Mouse (Mus musculus): ENCODE data around the gene Gpr6. TPM values are rescaled to one million over a fixed set of nuclear protein-coding genes. Genes with fewer than 3 reads are reported as not detected.

The Gpr6 gene
- polyA plus RNA-seq, 1 experiment from 2014 or later: not detected

DNA sequence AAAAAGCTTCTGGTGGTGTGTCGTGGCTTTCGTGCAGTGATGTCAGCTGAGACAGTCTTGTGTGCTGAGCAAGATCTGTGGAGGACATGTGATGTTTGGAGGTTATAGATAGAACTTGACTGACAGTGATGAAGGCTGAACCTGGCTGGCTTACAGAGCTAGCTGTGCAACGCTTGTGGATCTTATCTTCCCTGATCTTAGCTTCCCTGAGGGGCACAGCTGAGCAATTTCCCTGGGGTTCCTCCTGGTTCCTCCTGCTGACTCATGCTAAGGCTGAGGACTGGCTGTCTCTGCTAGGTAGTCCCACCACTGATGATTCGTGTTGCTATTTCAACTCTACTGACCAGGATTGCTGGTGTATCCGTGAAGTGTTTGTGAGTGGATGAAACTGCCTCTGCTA is 18.1 kb downstream of the Gpr6 start:
- 82% methylated on average over 5 of the region's 5 CpGs for WGBS
- ATAC-seq (ENCODE audit: insufficient number of reproducible peaks, low FRiP score, low TSS enrichment, low read depth): no peak
- Histone ChIP-seq H3K4me3 (ENCODE audit: low read depth, low read length) (no peak overlapping the region), H3K9me3 (ENCODE audit: control insufficient read depth, low read length) (no peaks in the 10 kb centered on the region), H3K4me1 (ENCODE audit: control insufficient read depth, insufficient read depth, low read length) (no peaks in the 10 kb centered on the region), H3K4me2 (ENCODE audit: low read depth, severe bottlenecking) (no peak overlapping the region), H3K36me3 (ENCODE audit: control insufficient read depth, insufficient read depth, low read length) (no peaks in the 10 kb centered on the region), H3K9ac (ENCODE audit: low read length) (no peak overlapping the region), H3K27ac (replicated peaks; ENCODE audit: low read depth, low read length) (no peak overlapping the region), H3K27me3 (ENCODE audit: control insufficient read depth, insufficient read depth, low read length) (no peaks in the 10 kb centered on the region)
- DNase-seq (ENCODE audit: low spot score): no peak

DNA sequence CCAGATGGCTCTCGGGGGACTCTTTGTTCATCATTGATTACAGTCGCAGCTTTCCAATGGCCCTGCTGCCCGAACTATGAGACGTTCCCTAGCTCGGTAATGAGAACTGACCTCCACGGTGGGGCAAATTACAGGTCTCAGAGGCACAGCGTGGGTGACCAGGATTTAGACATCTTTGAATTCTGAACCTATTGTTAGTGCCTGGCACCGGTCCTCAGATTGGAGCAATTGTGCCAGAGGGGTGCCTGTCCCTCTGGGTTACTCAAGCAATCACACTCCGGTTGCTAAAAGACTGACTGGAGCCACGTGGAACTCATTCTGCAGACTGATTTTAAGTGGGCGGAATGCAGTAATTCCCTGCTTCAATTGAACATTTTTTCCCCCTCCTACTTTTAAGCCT is 29.8 kb downstream of the Gpr6 start:
- ATAC-seq (ENCODE audit: insufficient number of reproducible peaks, low FRiP score, low TSS enrichment, low read depth): no peak
- no peak for DNase-seq (ENCODE audit: low spot score)
- H3K27ac ChIP-seq (replicated peaks; ENCODE audit: low read depth, low read length): no peak overlapping the region
- 73% methylated on average over 11 of the region's 11 CpGs for WGBS
- H3K9me3 ChIP-seq (ENCODE audit: control insufficient read depth, low read length): no peaks in the 10 kb centered on the region
- no peaks in the 10 kb centered on the region for H3K4me1 ChIP-seq (ENCODE audit: control insufficient read depth, insufficient read depth, low read length)
- H3K9ac ChIP-seq (ENCODE audit: low read length): no peak overlapping the region
- no peak overlapping the region for H3K4me3 ChIP-seq (ENCODE audit: low read depth, low read length)
- H3K27me3 ChIP-seq (ENCODE audit: control insufficient read depth, insufficient read depth, low read length): no peaks in the 10 kb centered on the region
- H3K36me3 ChIP-seq (ENCODE audit: control insufficient read depth, insufficient read depth, low read length): no peaks in the 10 kb centered on the region
- no peak overlapping the region for H3K4me2 ChIP-seq (ENCODE audit: low read depth, severe bottlenecking)

DNA sequence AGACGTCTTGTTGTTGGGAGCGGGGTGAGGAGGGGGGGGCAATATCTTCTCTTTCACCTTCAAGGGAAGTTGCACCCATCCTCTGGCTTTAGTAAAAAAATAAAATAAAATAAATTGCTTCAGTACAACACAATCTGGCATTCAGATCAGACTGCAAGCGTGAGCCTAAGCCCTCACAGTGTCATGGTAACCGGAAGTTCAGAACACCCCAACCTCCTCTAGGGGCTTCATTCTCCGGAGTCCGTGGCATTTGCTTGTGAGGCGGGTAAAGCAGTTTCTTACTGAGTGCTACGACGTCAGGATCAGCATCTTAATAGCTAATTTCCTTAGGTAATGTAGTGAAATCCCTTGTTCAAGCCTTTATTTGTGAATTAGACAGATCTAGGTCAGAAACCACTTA is 30.6 kb downstream of the Gpr6 start:
- H3K27me3 ChIP-seq (ENCODE audit: control insufficient read depth, insufficient read depth, low read length): no peaks in the 10 kb centered on the region
- H3K9ac ChIP-seq (ENCODE audit: low read length): no peak overlapping the region
- no peak overlapping the region for H3K27ac ChIP-seq (replicated peaks; ENCODE audit: low read depth, low read length)
- no peaks in the 10 kb centered on the region for H3K9me3 ChIP-seq (ENCODE audit: control insufficient read depth, low read length)
- DNase-seq (ENCODE audit: low spot score) (no peak), ATAC-seq (ENCODE audit: insufficient number of reproducible peaks, low FRiP score, low TSS enrichment, low read depth) (no peak)
- no peak overlapping the region for H3K4me3 ChIP-seq (ENCODE audit: low read depth, low read length)
- H3K36me3 ChIP-seq (ENCODE audit: control insufficient read depth, insufficient read depth, low read length): no peaks in the 10 kb centered on the region
- no peak overlapping the region for H3K4me2 ChIP-seq (ENCODE audit: low read depth, severe bottlenecking)
- no peaks in the 10 kb centered on the region for H3K4me1 ChIP-seq (ENCODE audit: control insufficient read depth, insufficient read depth, low read length)
- WGBS: 86% methylated on average over 9 of the region's 9 CpGs

DNA sequence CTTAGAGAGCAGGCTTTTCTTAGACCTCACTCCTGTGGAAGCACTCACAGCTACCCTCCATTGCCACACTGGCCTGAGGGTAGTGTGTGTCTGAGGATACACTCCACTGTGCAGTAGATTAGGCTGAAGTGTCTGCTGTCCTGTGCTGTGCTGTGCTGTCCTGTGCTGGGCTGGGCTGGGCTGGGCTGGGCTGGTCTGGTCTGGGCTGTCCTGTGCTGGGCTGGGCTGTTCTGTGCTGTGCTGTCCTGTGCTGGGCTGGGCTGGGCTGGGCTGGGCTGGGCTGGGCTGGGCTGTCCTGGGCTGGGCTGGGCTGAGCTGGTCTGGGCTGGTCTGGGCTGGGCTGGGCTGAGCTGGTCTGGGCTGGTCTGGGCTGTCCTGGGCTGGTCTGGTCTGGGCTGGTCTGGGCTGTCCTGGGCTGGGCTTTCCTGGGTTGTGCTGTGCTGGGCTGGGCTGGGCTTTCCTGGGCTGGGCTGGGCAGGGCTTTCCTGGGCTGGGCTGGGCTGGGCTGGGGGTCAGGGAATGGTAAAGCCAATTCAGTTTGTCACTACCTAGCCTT is 31.5 kb downstream of the Gpr6 start:
- Histone ChIP-seq H3K9me3 (ENCODE audit: control insufficient read depth, low read length) (no peaks in the 10 kb centered on the region), H3K4me3 (ENCODE audit: low read depth, low read length) (no peak overlapping the region), H3K4me2 (ENCODE audit: low read depth, severe bottlenecking) (no peak overlapping the region), H3K36me3 (ENCODE audit: control insufficient read depth, insufficient read depth, low read length) (no peaks in the 10 kb centered on the region), H3K27ac (replicated peaks; ENCODE audit: low read depth, low read length) (no peak overlapping the region), H3K4me1 (ENCODE audit: control insufficient read depth, insufficient read depth, low read length) (no peaks in the 10 kb centered on the region), H3K9ac (ENCODE audit: low read length) (no peak overlapping the region), H3K27me3 (ENCODE audit: control insufficient read depth, insufficient read depth, low read length) (no peaks in the 10 kb centered on the region)
- no peak for DNase-seq (ENCODE audit: low spot score)
- ATAC-seq (ENCODE audit: insufficient number of reproducible peaks, low FRiP score, low TSS enrichment, low read depth): 0 out of 2 replicates have a peak, but pooled peaks have one; percentile 21

DNA sequence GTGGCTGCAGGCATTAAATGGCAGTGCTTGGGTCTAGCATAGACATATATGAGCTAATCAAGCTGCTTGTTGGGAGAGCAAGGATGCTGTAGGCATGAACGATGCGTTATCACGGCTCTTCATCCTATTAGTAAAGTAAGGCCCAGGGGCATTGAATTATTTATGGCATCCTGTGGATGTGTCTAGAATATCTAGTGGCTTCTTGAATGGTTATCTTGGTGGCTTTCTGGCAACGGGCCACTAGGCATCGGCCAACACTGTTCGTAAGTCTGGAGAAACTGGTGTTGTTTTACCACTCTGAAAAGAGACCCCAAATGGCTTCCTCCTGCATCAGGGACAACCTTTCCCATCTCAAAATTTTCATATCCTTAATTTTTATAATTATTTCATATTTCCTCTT is 33.6 kb downstream of the Gpr6 start:
- Histone ChIP-seq H3K9me3 (ENCODE audit: control insufficient read depth, low read length) (no peaks in the 10 kb centered on the region), H3K27me3 (ENCODE audit: control insufficient read depth, insufficient read depth, low read length) (no peaks in the 10 kb centered on the region), H3K4me2 (ENCODE audit: low read depth, severe bottlenecking) (no peak overlapping the region), H3K4me3 (ENCODE audit: low read depth, low read length) (no peak overlapping the region), H3K27ac (replicated peaks; ENCODE audit: low read depth, low read length) (no peak overlapping the region), H3K36me3 (ENCODE audit: control insufficient read depth, insufficient read depth, low read length) (no peaks in the 10 kb centered on the region), H3K9ac (ENCODE audit: low read length) (no peak overlapping the region), H3K4me1 (ENCODE audit: control insufficient read depth, insufficient read depth, low read length) (no peaks in the 10 kb centered on the region)
- ATAC-seq (ENCODE audit: insufficient number of reproducible peaks, low FRiP score, low TSS enrichment, low read depth) (no peak), DNase-seq (ENCODE audit: low spot score) (no peak)
- WGBS: 90% methylated on average over 6 of the region's 6 CpGs

DNA sequence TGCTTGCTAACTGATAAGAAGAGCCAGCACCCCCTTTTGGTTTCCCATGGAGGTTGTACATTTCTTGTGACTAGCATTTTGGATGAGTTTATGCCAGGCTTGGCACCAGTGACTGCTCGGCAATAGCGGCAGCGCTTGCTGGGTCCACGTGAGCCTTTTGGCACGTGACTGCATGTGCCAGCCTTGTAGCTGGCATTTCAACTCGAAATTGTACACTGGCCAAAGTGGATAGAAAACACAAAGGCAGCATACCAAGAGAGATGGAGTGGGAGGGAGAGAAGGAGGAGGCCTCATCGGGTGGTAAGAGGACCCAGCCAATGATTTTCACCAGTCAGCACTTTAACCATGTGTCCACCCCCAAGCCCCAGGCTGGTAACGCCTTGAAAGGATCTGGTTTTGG is 34.4 kb downstream of the Gpr6 start:
- no peak overlapping the region for H3K27ac ChIP-seq (replicated peaks; ENCODE audit: low read depth, low read length)
- DNase-seq (ENCODE audit: low spot score): no peak
- H3K36me3 ChIP-seq (ENCODE audit: control insufficient read depth, insufficient read depth, low read length): no peaks in the 10 kb centered on the region
- no peak for ATAC-seq (ENCODE audit: insufficient number of reproducible peaks, low FRiP score, low TSS enrichment, low read depth)
- H3K4me3 ChIP-seq (ENCODE audit: low read depth, low read length): no peak overlapping the region
- no peak overlapping the region for H3K4me2 ChIP-seq (ENCODE audit: low read depth, severe bottlenecking)
- WGBS: 73% methylated on average over 8 of the region's 8 CpGs
- no peaks in the 10 kb centered on the region for H3K9me3 ChIP-seq (ENCODE audit: control insufficient read depth, low read length)
- H3K9ac ChIP-seq (ENCODE audit: low read length): no peak overlapping the region
- H3K27me3 ChIP-seq (ENCODE audit: control insufficient read depth, insufficient read depth, low read length): no peaks in the 10 kb centered on the region
- no peaks in the 10 kb centered on the region for H3K4me1 ChIP-seq (ENCODE audit: control insufficient read depth, insufficient read depth, low read length)

DNA sequence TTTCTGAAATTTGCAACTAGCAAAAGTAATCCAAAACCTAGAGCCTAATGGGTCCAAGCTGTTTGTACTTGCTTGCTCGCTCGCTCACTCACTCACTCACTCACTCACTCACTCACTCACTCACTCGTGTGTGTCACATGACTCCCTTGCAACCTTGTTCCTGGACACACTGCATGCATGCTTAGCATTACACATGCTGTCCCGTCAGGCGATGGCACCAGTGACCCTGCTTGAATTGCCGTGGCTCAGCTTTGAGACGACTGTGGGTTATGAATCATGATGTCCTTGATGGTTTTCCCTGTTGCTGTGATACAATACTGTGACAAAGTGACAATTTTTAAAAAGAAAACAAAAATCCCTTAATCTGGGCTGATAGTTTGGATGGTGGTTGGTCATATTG is 39.3 kb downstream of the Gpr6 start:
- no peak overlapping the region for H3K27ac ChIP-seq (replicated peaks; ENCODE audit: low read depth, low read length)
- no peak overlapping the region for H3K9ac ChIP-seq (ENCODE audit: low read length)
- H3K36me3 ChIP-seq (ENCODE audit: control insufficient read depth, insufficient read depth, low read length): no peaks in the 10 kb centered on the region
- no peak overlapping the region for H3K4me3 ChIP-seq (ENCODE audit: low read depth, low read length)
- no peaks in the 10 kb centered on the region for H3K27me3 ChIP-seq (ENCODE audit: control insufficient read depth, insufficient read depth, low read length)
- no peak overlapping the region for H3K4me2 ChIP-seq (ENCODE audit: low read depth, severe bottlenecking)
- H3K4me1 ChIP-seq (ENCODE audit: control insufficient read depth, insufficient read depth, low read length): no peaks in the 10 kb centered on the region
- DNase-seq (ENCODE audit: low spot score): no peak
- 80% methylated on average over 7 of the region's 7 CpGs for WGBS
- no peak for ATAC-seq (ENCODE audit: insufficient number of reproducible peaks, low FRiP score, low TSS enrichment, low read depth)
- no peaks in the 10 kb centered on the region for H3K9me3 ChIP-seq (ENCODE audit: control insufficient read depth, low read length)

DNA sequence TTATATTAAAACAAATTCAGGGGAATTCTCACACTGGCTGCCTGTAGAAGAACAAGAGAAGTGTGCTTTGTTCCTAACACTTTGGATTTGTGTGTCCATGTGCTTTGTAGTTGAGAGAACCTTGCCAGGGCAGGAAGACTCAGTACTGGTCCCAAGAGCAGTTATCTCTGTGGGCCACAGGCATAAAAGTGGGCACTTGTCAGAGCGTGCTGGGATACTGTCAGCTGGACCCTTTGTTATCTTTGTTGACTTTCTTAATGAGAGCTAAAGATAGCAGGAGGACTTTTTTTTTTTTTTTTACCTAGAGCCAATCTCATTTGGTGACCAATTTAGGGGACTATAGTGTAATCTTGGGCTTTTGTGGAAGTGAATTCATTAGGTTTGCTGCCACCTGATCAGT is 47.2 kb downstream of the Gpr6 start:
- Histone ChIP-seq H3K27me3 (ENCODE audit: control insufficient read depth, insufficient read depth, low read length) (no peaks in the 10 kb centered on the region), H3K4me2 (ENCODE audit: low read depth, severe bottlenecking) (no peak overlapping the region), H3K4me3 (ENCODE audit: low read depth, low read length) (no peak overlapping the region), H3K27ac (replicated peaks; ENCODE audit: low read depth, low read length) (no peak overlapping the region), H3K4me1 (ENCODE audit: control insufficient read depth, insufficient read depth, low read length) (no peaks in the 10 kb centered on the region), H3K9me3 (ENCODE audit: control insufficient read depth, low read length) (no peaks in the 10 kb centered on the region), H3K9ac (ENCODE audit: low read length) (no peak overlapping the region), H3K36me3 (ENCODE audit: control insufficient read depth, insufficient read depth, low read length) (no peaks in the 10 kb centered on the region)
- no peak for DNase-seq (ENCODE audit: low spot score)
- no peak for ATAC-seq (ENCODE audit: insufficient number of reproducible peaks, low FRiP score, low TSS enrichment, low read depth)
- 50% methylated on average over 1 of the region's 1 CpGs for WGBS

DNA sequence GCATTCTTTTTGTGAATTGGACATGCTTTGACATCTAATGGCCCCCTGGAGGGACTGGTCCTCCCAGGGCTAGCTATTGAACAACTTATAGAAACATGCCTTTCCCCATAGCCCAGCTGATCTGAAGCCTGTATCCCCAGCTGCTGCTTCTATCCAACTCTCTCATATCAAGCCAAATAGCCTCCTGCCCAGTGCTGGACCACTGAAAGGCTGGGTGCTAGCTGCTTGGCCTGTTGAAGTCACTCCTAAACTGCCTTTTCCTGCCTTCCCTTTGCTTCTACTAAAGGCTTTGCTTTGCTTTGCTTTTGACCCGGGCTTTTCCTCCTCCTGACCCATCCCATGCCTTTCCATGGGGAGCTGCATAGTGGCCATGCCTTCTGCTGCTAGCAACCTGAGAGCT is 47.7 kb downstream of the Gpr6 start:
- Histone ChIP-seq H3K9me3 (ENCODE audit: control insufficient read depth, low read length) (no peaks in the 10 kb centered on the region), H3K4me1 (ENCODE audit: control insufficient read depth, insufficient read depth, low read length) (no peaks in the 10 kb centered on the region), H3K36me3 (ENCODE audit: control insufficient read depth, insufficient read depth, low read length) (no peaks in the 10 kb centered on the region), H3K27ac (replicated peaks; ENCODE audit: low read depth, low read length) (no peak overlapping the region), H3K9ac (ENCODE audit: low read length) (no peak overlapping the region), H3K4me2 (ENCODE audit: low read depth, severe bottlenecking) (no peak overlapping the region), H3K4me3 (ENCODE audit: low read depth, low read length) (no peak overlapping the region), H3K27me3 (ENCODE audit: control insufficient read depth, insufficient read depth, low read length) (no peaks in the 10 kb centered on the region)
- DNase-seq (ENCODE audit: low spot score) (no peak), ATAC-seq (ENCODE audit: insufficient number of reproducible peaks, low FRiP score, low TSS enrichment, low read depth) (no peak)
- 38% methylated on average over 1 of the region's 1 CpGs for WGBS
